Mouse (Mus musculus) CH12.LX (cell line): ENCODE measurements at regions not wholly inside any gene's neighbourhood (a gene's known extent, or its start where the extent isn't known, plus 50 kb on each side); places are given as distances from the start of the nearest gene placed in this dataset.
"Not testable (repeated sequence)": the region's sequence is repeated elsewhere in the genome, so short reads cannot be mapped to it uniquely, and the experiment has no call there.

Source experiments
- CTCF ChIP-seq, 2 experiments: IDR thresholded peaks in 1 of 2; conservative IDR thresholded peaks in 1 of 2; 2 replicates each; pipeline ENCODE4 v1.5.1; 2011 to 2012; ENCODE audit warnings: low read depth in 2 of 2, low read length in 2 of 2, improper control_type of control experiment in 1 of 2, inconsistent platforms in 1 of 2, mild to moderate bottlenecking in 1 of 2, moderate library complexity in 1 of 2
- EP300 ChIP-seq: IDR thresholded peaks from 2 replicates; pipeline ENCODE4 v1.6.1; 2011; ENCODE audit warnings: low read length, improper control_type of control experiment
- JUND ChIP-seq: conservative IDR thresholded peaks from 2 replicates; pipeline ENCODE4 v1.6.1; 2011; ENCODE audit warnings: low read depth, low read length, improper control_type of control experiment
- POLR2A ChIP-seq: IDR thresholded peaks from 2 replicates; pipeline ENCODE4 v1.6.1; 2011; ENCODE audit warnings: low read depth, mild to moderate bottlenecking, improper control_type of control experiment, low read length
- TBP ChIP-seq: conservative IDR thresholded peaks from 2 replicates; pipeline ENCODE4 v1.6.1; 2011; ENCODE audit warnings: low read depth, low read length, improper control_type of control experiment
- USF1 ChIP-seq: IDR thresholded peaks from 2 replicates; pipeline ENCODE4 v1.6.1; 2014; ENCODE audit warnings: low read depth, mild to moderate bottlenecking, inconsistent platforms, low read length, improper control_type of control experiment

DNA sequence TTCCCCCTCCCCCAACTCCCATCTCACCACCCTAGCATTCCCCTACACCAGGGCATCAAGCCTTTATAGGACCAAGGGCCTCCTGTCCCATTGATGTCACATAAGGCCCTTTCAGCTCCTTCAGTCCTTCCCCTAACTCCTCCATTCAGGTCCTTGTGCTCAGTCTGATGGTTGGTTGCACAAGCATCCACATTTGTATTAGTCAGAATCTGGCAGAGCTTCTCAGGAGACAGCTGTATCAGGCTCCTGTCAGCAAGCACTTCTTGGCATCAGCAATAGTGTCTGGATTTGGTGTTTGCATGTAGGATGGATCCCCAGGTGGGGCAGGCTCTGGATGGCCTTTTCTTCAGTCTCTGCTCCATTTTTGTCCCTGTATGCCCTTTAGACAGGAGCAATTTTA lies 237.4 kb upstream of the Slc39a10 start:
- not testable (repeated sequence) for TF ChIP-seq POLR2A; TBP; EP300; USF1; CTCF (conservative IDR thresholded peaks at IDR 0.05 in 1 of 2, IDR thresholded peaks at IDR 0.05 in 1 of 2; ENCODE audit: low read depth in 2 of 2, low read length in 2 of 2); JUND
